Mouse (Mus musculus) olfactory bulb, adult 2 months (tissue): ENCODE data around the gene Rarg.

ENCODE experiments used
- CTCF ChIP-seq: fragments of 200-500 bp; IDR thresholded peaks from 2 replicates; pipeline ENCODE4 v1.5.1; 2012; ENCODE audit warnings: low read depth, mild to moderate bottlenecking, low read length, moderate library complexity; ENCODE audit not compliant: insufficient read depth
- POLR2A ChIP-seq: fragments of 200-500 bp; IDR thresholded peaks from 2 replicates; pipeline ENCODE4 v1.6.1; 2012; ENCODE audit warnings: mild to moderate bottlenecking, low read depth, low read length, moderate library complexity; ENCODE audit not compliant: insufficient read depth

GRCm38 (mm10) chr15:102209114-102209513 is 48.2 kb downstream of the Rarg start:
- TF ChIP-seq CTCF (no peak), POLR2A (no peak)
